Mouse (Mus musculus): ENCODE data around the gene Kctd11. TPM values are rescaled to one million over a fixed set of nuclear protein-coding genes. Genes with fewer than 3 reads are reported as not detected.

The Kctd11 gene
- polyA plus RNA-seq, 1 experiment from 2014 or later, result 1.9 TPM

GRCm38 (mm10) chr11:69913554-69914371, 32.6 kb upstream of the Kctd11 start, which contains the start of gene Gps2:
Gene Gps2, plus strand, starts transcription at chr11:69913888.
- H3K27me3 ChIP-seq (ENCODE audit: control insufficient read depth, insufficient read depth, low read depth, low read length), result no peaks in the 10 kb centered on the region
- WGBS, result 3% methylated on average over 55 of the region's 61 CpGs
- peak within 1 kb of the TSS; percentile 92 for H3K27ac ChIP-seq (ENCODE audit: low read length)
- peak within 1 kb of the TSS; percentile 80 for H3K4me3 ChIP-seq (ENCODE audit: low read depth, low read length)
- peaks cover 25% of the 10 kb centered on the region for H3K4me1 ChIP-seq (ENCODE audit: control insufficient read depth, insufficient read depth, low read length)
- H3K9ac ChIP-seq (ENCODE audit: low read depth, low read length), result peak within 1 kb of the TSS; percentile 85
- peak; percentile 88 for ATAC-seq
- H3K36me3 ChIP-seq (ENCODE audit: control insufficient read depth, insufficient read depth, low read length), result peaks cover 40% of the 10 kb centered on the region
- no peaks in the 10 kb centered on the region for H3K9me3 ChIP-seq (replicated peaks; ENCODE audit: control insufficient read depth, low read length, poor library complexity, severe bottlenecking)
- H3K4me2 ChIP-seq (ENCODE audit: low read length), result peak within 1 kb of the TSS; percentile 97

GRCm38 (mm10) chr11:69912716-69913530, 31.7 kb upstream of the Kctd11 start:
- no peak overlapping the region; the same call in 1 of the 2 replicates for H3K27ac ChIP-seq (ENCODE audit: low read length)
- no peaks in the 10 kb centered on the region for H3K27me3 ChIP-seq (ENCODE audit: control insufficient read depth, insufficient read depth, low read depth, low read length)
- peaks cover 46% of the 10 kb centered on the region for H3K36me3 ChIP-seq (ENCODE audit: control insufficient read depth, insufficient read depth, low read length)
- peak; percentile 32; the same call in 1 of the 2 replicates for ATAC-seq
- H3K4me3 ChIP-seq (ENCODE audit: low read depth, low read length), result peak overlapping the region; percentile 80; the same call in 1 of the 2 replicates
- H3K9me3 ChIP-seq (replicated peaks; ENCODE audit: control insufficient read depth, low read length, poor library complexity, severe bottlenecking), result no peaks in the 10 kb centered on the region
- peak overlapping the region; percentile 68 for H3K4me2 ChIP-seq (ENCODE audit: low read length)
- H3K9ac ChIP-seq (ENCODE audit: low read depth, low read length), result 0 out of 2 replicates have a peak overlapping the region, but pooled peaks have one; percentile 43
- H3K4me1 ChIP-seq (ENCODE audit: control insufficient read depth, insufficient read depth, low read length), result peaks cover 24% of the 10 kb centered on the region
- WGBS, result 78% methylated on average over 15 of the region's 15 CpGs

GRCm38 (mm10) chr11:69911701-69912100, 30.5 kb upstream of the Kctd11 start:
- no peak for ATAC-seq
- no peaks in the 10 kb centered on the region for H3K27me3 ChIP-seq (ENCODE audit: control insufficient read depth, insufficient read depth, low read depth, low read length)
- H3K4me3 ChIP-seq (ENCODE audit: low read depth, low read length), result no peak overlapping the region
- peaks cover 47% of the 10 kb centered on the region for H3K36me3 ChIP-seq (ENCODE audit: control insufficient read depth, insufficient read depth, low read length)
- no peak overlapping the region for H3K27ac ChIP-seq (ENCODE audit: low read length)
- H3K9ac ChIP-seq (ENCODE audit: low read depth, low read length), result no peak overlapping the region
- WGBS, result 87% methylated on average over 6 of the region's 6 CpGs
- H3K9me3 ChIP-seq (replicated peaks; ENCODE audit: control insufficient read depth, low read length, poor library complexity, severe bottlenecking), result no peaks in the 10 kb centered on the region
- no peak overlapping the region for H3K4me2 ChIP-seq (ENCODE audit: low read length)
- peaks cover 24% of the 10 kb centered on the region for H3K4me1 ChIP-seq (ENCODE audit: control insufficient read depth, insufficient read depth, low read length)

- WGBS, result 94% methylated on average over 17 of the region's 17 CpGs
- Histone ChIP-seq H3K9ac (ENCODE audit: low read depth, low read length) (no peak overlapping the region), H3K4me2 (ENCODE audit: low read length) (no peak overlapping the region), H3K4me3 (ENCODE audit: low read depth, low read length) (no peak overlapping the region), H3K9me3 (replicated peaks; ENCODE audit: control insufficient read depth, low read length, poor library complexity, severe bottlenecking) (no peaks in the 10 kb centered on the region), H3K36me3 (ENCODE audit: control insufficient read depth, insufficient read depth, low read length) (peaks cover 52% of the 10 kb centered on the region), H3K27me3 (ENCODE audit: control insufficient read depth, insufficient read depth, low read depth, low read length) (no peaks in the 10 kb centered on the region), H3K4me1 (ENCODE audit: control insufficient read depth, insufficient read depth, low read length) (peaks cover 23% of the 10 kb centered on the region), H3K27ac (ENCODE audit: low read length) (no peak overlapping the region)
- ATAC-seq, result no peak
These were observed 29.8 kb upstream of the Kctd11 start for GRCm38 (mm10) chr11:69910781-69911560.

GRCm38 (mm10) chr11:69910177-69910576, 29.0 kb upstream of the Kctd11 start:
- H3K27me3 ChIP-seq (ENCODE audit: control insufficient read depth, insufficient read depth, low read depth, low read length), result no peaks in the 10 kb centered on the region
- WGBS, result 94% methylated on average over 8 of the region's 8 CpGs
- H3K4me1 ChIP-seq (ENCODE audit: control insufficient read depth, insufficient read depth, low read length), result peaks cover 16% of the 10 kb centered on the region
- no peak overlapping the region for H3K4me2 ChIP-seq (ENCODE audit: low read length)
- no peak for ATAC-seq
- H3K9ac ChIP-seq (ENCODE audit: low read depth, low read length), result no peak overlapping the region
- H3K4me3 ChIP-seq (ENCODE audit: low read depth, low read length), result no peak overlapping the region
- H3K9me3 ChIP-seq (replicated peaks; ENCODE audit: control insufficient read depth, low read length, poor library complexity, severe bottlenecking), result no peaks in the 10 kb centered on the region
- H3K27ac ChIP-seq (ENCODE audit: low read length), result no peak overlapping the region
- H3K36me3 ChIP-seq (ENCODE audit: control insufficient read depth, insufficient read depth, low read length), result peaks cover 53% of the 10 kb centered on the region

GRCm38 (mm10) chr11:69909174-69909573, 28.0 kb upstream of the Kctd11 start:
- Histone ChIP-seq H3K27me3 (ENCODE audit: control insufficient read depth, insufficient read depth, low read depth, low read length) (no peaks in the 10 kb centered on the region), H3K9ac (ENCODE audit: low read depth, low read length) (no peak overlapping the region), H3K9me3 (replicated peaks; ENCODE audit: control insufficient read depth, low read length, poor library complexity, severe bottlenecking) (no peaks in the 10 kb centered on the region), H3K36me3 (ENCODE audit: control insufficient read depth, insufficient read depth, low read length) (peaks cover 58% of the 10 kb centered on the region), H3K4me3 (ENCODE audit: low read depth, low read length) (no peak overlapping the region), H3K27ac (ENCODE audit: low read length) (no peak overlapping the region), H3K4me1 (ENCODE audit: control insufficient read depth, insufficient read depth, low read length) (peaks cover 7% of the 10 kb centered on the region), H3K4me2 (ENCODE audit: low read length) (no peak overlapping the region)
- 85% methylated on average over 5 of the region's 5 CpGs for WGBS
- no peak for ATAC-seq

GRCm38 (mm10) chr11:69908645-69909044, 27.4 kb upstream of the Kctd11 start:
- no peak overlapping the region for H3K9ac ChIP-seq (ENCODE audit: low read depth, low read length)
- no peak overlapping the region for H3K4me2 ChIP-seq (ENCODE audit: low read length)
- no peak overlapping the region for H3K27ac ChIP-seq (ENCODE audit: low read length)
- peaks cover 58% of the 10 kb centered on the region for H3K36me3 ChIP-seq (ENCODE audit: control insufficient read depth, insufficient read depth, low read length)
- peaks cover 6% of the 10 kb centered on the region for H3K4me1 ChIP-seq (ENCODE audit: control insufficient read depth, insufficient read depth, low read length)
- no peak for ATAC-seq
- no peaks in the 10 kb centered on the region for H3K9me3 ChIP-seq (replicated peaks; ENCODE audit: control insufficient read depth, low read length, poor library complexity, severe bottlenecking)
- H3K27me3 ChIP-seq (ENCODE audit: control insufficient read depth, insufficient read depth, low read depth, low read length), result no peaks in the 10 kb centered on the region
- WGBS, result 92% methylated on average over 11 of the region's 11 CpGs
- no peak overlapping the region for H3K4me3 ChIP-seq (ENCODE audit: low read depth, low read length)

- Histone ChIP-seq H3K9me3 (replicated peaks; ENCODE audit: control insufficient read depth, low read length, poor library complexity, severe bottlenecking) (no peaks in the 10 kb centered on the region), H3K27ac (ENCODE audit: low read length) (no peak overlapping the region), H3K36me3 (ENCODE audit: control insufficient read depth, insufficient read depth, low read length) (peaks cover 37% of the 10 kb centered on the region), H3K4me1 (ENCODE audit: control insufficient read depth, insufficient read depth, low read length) (peaks cover 18% of the 10 kb centered on the region), H3K27me3 (ENCODE audit: control insufficient read depth, insufficient read depth, low read depth, low read length) (no peaks in the 10 kb centered on the region), H3K4me2 (ENCODE audit: low read length) (no peak overlapping the region), H3K9ac (ENCODE audit: low read depth, low read length) (no peak overlapping the region), H3K4me3 (ENCODE audit: low read depth, low read length) (no peak overlapping the region)
- ATAC-seq, result no peak
- 97% methylated on average over 9 of the region's 9 CpGs for WGBS
These were observed 23.1 kb upstream of the Kctd11 start for GRCm38 (mm10) chr11:69904311-69904710.

All from midbrain, embryonic 16.5 days (tissue).